Mouse (Mus musculus) adrenal gland, adult (tissue): Measurements from ENCODE around the gene Fam129b.

Source experiments
- DNase-seq, 2 experiments: peaks; one replicate each; pipeline ENCODE4 v3.0.0; 2022 to 2023; ENCODE audit warnings: low spot score in 1 of 2; ENCODE audit not compliant: inconsistent age in 2 of 2

The Fam129b gene

DNA sequence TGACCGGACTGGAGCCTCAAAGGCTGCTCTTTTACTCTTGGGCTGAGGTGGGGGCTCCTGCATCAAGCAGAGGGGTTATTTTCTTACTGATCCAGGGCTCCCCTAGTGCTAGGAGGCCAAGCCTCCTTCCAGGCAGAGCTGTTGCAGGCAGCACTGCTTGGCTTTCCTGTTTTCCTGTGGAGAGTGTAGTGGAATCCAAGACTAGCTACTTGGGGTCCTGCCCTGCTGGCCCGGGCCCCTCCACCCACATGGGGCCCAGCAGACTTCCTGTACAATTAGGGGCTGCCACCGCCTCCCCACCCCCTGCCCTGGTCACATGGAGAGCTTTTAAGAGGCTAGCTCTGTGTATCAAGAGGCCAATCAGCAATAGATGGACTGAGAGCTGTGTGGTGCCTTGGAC is 12.6 kb downstream of the Fam129b start:
- DNase-seq: no peak

GRCm38 (mm10) chr2:32890280-32890679 is 14.4 kb downstream of the Fam129b start:
- no peak for DNase-seq

DNA sequence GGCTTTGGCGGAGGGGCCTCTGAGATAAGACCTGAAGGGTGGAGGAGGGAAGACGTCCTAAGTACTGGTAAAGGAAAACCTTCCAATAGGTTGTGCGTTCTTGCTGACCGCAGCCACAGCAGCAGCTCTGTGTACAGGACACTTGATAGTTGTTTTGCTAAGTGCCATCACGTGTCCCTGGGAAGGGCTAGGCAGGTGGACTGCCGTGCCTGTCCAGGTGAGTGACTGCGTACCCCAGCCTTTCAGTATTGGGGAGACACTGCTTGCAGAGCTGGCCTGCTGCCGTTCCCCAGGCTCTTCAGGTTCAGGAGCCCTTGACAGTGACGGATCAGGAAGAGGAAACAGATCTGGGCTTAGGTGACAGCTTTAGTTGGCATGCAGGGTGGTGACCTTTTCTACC is 15.4 kb downstream of the Fam129b start:
- no peak for DNase-seq

DNA sequence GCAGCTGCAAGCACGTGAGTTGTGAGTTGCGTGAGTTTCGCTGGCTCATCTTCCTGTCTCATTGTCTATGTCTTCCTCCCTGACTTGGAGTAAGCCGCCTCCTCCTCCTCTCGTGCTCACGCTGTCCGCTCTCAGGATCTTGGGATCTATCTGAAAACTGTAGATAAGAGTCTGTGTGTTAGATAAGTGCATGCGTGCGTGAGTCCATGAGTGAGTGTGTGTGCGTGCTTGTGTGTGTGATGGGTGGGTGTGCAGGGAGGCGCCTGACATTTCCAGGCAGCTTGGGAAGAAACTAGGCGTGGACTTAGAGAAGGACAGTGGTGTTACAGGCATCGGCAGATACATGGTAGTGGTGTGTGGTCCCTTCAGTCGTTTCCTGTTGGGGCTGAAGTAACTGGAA is 16.6 kb downstream of the Fam129b start:
- DNase-seq: no peak

GRCm38 (mm10) chr2:32894097-32894496 is 18.2 kb downstream of the Fam129b start:
- DNase-seq: no peak

DNA sequence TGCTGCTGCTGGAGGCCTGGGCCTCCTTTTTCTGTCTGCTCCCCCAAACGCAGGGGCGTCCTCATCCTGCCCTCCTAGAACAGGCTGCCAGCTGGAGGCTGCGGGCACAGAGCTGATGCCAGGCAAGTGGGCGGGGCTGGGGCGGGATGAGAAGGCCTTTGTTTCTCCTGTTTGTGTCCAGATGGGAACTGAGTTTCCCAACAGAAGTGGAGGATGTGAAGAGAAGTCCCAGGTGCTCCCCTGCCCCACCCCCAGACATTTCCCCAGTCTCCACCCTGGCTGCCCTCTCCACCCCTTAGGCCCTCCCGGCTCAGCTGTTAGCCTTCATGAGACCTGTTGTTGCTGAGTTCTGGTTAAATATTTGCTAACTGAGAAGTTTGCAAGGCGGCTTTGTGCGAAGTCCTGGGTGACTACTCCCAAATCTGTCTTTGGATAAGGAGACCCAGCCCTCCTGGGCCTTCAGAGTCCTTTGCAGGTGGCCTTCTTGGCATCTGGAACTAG is 19.7 kb downstream of the Fam129b start:
- no peak for DNase-seq

GRCm38 (mm10) chr2:32896507-32897147 is 20.7 kb downstream of the Fam129b start:
- no peak for DNase-seq

GRCm38 (mm10) chr2:32898983-32899382 is 23.1 kb downstream of the Fam129b start:
- DNase-seq: no peak

DNA sequence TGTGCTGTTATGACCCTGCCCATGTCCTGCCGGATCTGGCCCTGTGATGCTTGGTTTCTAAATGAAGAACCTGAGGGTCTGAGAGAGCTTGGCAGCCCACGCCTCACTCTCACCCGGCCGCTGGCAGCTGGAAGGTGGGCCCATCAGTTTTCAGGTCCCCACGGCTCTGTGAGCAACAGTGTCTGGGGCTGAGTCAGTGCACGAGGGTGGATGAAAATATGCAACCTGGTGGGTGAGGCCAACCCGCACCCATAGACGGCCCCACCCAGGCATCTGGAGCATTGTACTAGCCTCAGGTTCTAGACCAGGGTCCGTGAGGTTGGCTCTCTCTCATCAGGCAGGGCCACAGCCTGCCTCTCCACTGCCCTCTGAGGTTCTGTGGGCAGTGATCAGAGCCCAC is 26.2 kb downstream of the Fam129b start:
- no peak for DNase-seq

DNA sequence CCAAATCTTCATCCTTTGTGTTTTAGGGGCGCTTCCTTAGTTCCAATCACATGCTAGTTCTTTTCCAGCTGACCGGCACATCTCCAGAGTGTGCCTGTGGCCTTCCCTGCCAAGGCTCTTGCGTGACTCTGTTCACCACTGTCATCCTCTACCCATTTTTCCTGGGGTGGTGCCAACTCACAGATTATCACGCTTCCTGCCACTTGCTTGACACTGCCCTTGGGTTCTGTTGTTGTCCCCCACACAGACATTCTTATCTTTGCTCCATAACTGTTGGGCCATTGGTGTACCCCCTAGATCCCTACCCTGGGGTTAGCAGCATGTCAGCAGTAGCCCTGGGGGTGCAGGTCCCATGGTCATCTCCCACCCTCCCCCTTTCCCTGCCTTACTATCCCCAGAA is 27.6 kb downstream of the Fam129b start:
- DNase-seq: no peak

- DNase-seq: no peak
Measured at GRCm38 (mm10) chr2:32904637-32905036, 28.7 kb downstream of the Fam129b start.

DNA sequence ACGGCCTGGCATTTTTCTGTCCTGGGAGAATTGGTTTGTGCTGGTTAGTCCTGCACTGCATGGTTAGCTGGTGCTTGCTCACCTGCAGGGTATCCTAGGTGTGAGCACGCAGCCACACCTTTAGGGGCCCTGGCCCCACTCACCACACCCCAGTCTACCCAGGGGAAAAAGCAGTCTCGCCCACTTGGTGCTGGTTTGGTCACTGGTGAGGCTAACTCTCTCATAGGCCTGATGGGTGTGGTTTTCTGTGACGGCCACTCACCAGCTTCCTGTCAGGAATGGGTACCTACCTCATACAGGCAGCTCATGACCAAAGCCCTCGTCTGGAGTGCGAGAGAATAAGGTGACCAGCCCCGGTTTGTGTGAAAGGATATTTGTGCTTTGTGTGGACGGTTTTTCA is 29.4 kb downstream of the Fam129b start:
- DNase-seq: no peak

GRCm38 (mm10) chr2:32907442-32907841 is 31.5 kb downstream of the Fam129b start:
- DNase-seq: no peak

- no peak for DNase-seq
Measured at GRCm38 (mm10) chr2:32908272-32908671, 32.4 kb downstream of the Fam129b start.

- no peak for DNase-seq
Measured at GRCm38 (mm10) chr2:32908796-32909195, 32.9 kb downstream of the Fam129b start.

DNA sequence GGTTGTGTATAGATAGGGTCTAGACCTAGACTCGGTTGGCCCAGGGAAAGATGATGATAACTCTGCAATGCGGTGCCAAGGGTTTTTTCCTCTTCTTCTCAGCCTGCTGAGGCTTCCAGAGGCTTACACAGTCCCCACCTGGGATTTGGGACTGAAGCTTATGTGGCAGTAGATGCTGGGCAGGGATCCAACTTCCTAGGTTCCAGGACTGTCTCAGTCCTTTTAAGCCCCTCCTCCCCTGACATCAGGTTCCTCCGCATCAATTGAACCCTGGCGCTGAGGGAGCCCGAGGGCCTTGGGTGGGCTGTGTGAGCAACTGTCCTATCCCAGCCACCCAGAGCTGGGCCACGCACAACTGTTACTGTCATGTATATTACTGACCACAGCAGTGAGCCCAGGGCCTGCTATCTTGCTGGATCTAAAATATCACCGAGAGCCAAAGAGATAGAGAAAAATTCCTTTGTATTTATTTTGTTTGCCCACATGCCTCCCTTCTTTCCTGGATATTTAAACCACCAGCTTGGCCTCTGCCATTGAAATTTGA is 35.8 kb downstream of the Fam129b start:
- no peak for DNase-seq

GRCm38 (mm10) chr2:32912210-32912804 is 36.4 kb downstream of the Fam129b start:
- peak; percentile 80 to 94 for DNase-seq

DNA sequence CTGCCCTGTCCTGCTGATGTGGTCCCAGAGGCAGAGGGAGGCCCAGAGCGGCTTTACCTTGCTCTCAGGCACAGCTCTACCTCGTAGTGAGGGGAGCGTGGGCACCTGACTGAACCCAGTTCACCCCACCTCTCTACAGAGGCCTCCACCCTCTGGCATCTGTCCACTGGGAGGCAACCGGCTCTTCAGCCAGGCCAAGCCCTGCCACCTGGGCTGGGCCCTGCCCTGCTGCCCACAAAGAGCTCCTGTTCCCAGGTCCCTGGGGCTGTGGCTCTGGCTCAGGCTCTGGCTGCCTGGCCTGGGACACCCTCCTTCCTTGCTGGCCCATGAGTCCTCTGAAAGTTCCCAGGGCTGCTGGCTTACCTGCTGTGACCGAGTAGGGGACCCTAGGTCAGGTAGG is 38.4 kb downstream of the Fam129b start:
- no peak for DNase-seq

GRCm38 (mm10) chr2:32914896-32915295 is 39.0 kb downstream of the Fam129b start:
- peak; percentile 67 to 75 for DNase-seq

DNA sequence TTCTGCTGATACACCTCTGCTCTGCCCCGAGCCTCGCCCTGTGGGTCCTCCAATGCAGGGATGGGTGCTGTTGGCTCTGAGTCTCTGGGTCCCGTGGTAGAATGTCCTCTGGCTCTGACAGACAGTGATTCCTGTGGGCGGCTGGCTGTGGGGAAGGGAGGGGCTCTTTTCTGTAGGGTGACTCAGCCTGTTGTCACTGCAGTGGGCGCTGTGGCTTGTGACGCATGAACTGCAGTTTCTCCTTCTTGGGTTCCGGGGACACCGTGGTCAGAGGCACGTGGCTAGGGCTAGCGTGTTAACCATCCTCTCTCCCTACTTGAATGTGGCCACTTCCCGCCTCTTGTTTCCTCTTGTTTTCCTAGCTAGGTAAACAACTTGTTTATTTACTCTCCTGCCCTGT is 41.6 kb downstream of the Fam129b start:
- DNase-seq: peak; percentile 86 to 87

DNA sequence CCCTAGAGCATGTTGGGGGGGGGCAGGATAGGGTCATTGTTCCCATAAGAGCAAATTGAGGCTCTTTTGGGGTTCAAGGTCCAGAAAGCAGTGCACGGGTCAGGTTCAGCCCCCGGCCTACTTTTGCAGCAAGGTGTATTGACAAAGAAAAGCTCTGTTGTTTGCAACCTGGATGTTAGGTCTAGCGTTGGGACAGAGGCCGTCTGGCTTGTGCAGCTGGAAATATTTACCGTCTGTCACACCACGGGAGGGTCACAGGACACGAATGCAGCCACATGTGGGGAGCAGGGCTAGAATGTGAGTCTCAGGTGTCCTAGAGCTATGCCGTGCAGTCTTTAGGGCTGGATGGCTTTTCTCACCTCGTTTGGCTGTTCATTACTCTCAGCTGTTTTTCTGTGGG is 42.5 kb downstream of the Fam129b start:
- no peak for DNase-seq

GRCm38 (mm10) chr2:32921235-32921634 is 45.3 kb downstream of the Fam129b start:
- no peak for DNase-seq
